Comparison of ENCODE assay signal across 31 mouse cellular contexts in genomic region chr4:68056813-68057578, GRCm38 (mm10).
DNase-seq lines count a peak whose midpoint lies in the region; ATAC-seq and TF ChIP-seq lines count a peak whose summit lies in the region.
"Had no signal": no experiment of that assay in that cellular context is flagged by ENCODE, and none has a peak within 500 bp of the region (broad histone marks: within the 10 kb centered on the region; RNA-seq: fewer than 3 reads in every experiment).

No protein-coding gene starts in this region.

- H3K27me3 ChIP-seq in lung, embryonic 14.5 days (ENCODE audit: insufficient read depth, low read length), result no peaks in the 10 kb centered on the region
- no peaks in the 10 kb centered on the region for H3K27me3 ChIP-seq in forebrain, embryonic 12.5 days
- H3K27me3 ChIP-seq in forebrain, embryonic 15.5 days, result no peaks in the 10 kb centered on the region
- H3K27me3 ChIP-seq: CH12.LX; embryonic facial prominence, embryonic 13.5 days; heart, embryonic 13.5 days had no signal

- DNase-seq in lung, embryonic 14.5 days, result peak; percentile 6
- no peak for DNase-seq in lung, postnatal 10 days
- no peak for DNase-seq in embryo, embryonic 10.5 days (ENCODE audit: low spot score)
- DNase-seq in left cerebral cortex, postnatal 10 days (ENCODE audit: extremely low spot score in 1 of 2, low spot score in 2 of 2), result no peak
- no peak for DNase-seq in natural killer cell, adult 2 months (ENCODE audit: low spot score in 2 of 2)
- DNase-seq: adrenal gland, adult 2 months; adrenal gland, postnatal 14 days; B cell, adult 2 months; cerebellum, adult 18-20 months; cerebellum, adult 9-10 months; cerebellum, postnatal 14 days; embryo, embryonic 11 days; gastrocnemius, adult 2 months; gastrocnemius, postnatal 14 days; heart, adult 18-20 months; heart, postnatal 14 days; heart, postnatal 4 days; kidney, adult 18-20 months had no signal

- H3K36me3 ChIP-seq in lung, embryonic 14.5 days (ENCODE audit: insufficient read depth), result no peaks in the 10 kb centered on the region
- no peaks in the 10 kb centered on the region for H3K36me3 ChIP-seq in forebrain, embryonic 12.5 days (replicated peaks)
- no peaks in the 10 kb centered on the region for H3K36me3 ChIP-seq in forebrain, embryonic 15.5 days
- H3K36me3 ChIP-seq: embryonic facial prominence, embryonic 10.5 days; embryonic facial prominence, embryonic 13.5 days; G1E; heart, embryonic 10.5 days; heart, embryonic 13.5 days had no signal

- intact Hi-C loops in left cerebral cortex, postnatal 10 days (cut with DNase I), result no loop called here

- WGBS in lung, embryonic 14.5 days, result 55% methylated on average over 4 of the region's 4 CpGs
- 33% methylated on average over 4 of the region's 4 CpGs for WGBS in forebrain, embryonic 12.5 days
- WGBS in forebrain, embryonic 15.5 days, result 24% methylated on average over 4 of the region's 4 CpGs

- ATAC-seq in lung, embryonic 14.5 days (ENCODE audit: insufficient read depth), result no peak
- ATAC-seq in forebrain, embryonic 12.5 days (ENCODE audit: low FRiP score), result peak; percentile 64
- ATAC-seq in forebrain, embryonic 15.5 days (replicated peaks), result peak; percentile 87
- ATAC-seq: hindbrain, postnatal 0 days; inflammation-experienced regulatory T-cells, adult 6 months; intestine, embryonic 16.5 days had no signal

- no peaks in the 10 kb centered on the region for H3K4me1 ChIP-seq in lung, embryonic 14.5 days (ENCODE audit: insufficient read depth)
- 0 out of 2 replicates have a peak, but pooled peaks cover 2% of the 10 kb centered on the region for H3K4me1 ChIP-seq in forebrain, embryonic 12.5 days
- H3K4me1 ChIP-seq in forebrain, embryonic 15.5 days, result no peaks in the 10 kb centered on the region
- H3K4me1 ChIP-seq: embryonic facial prominence, embryonic 10.5 days; embryonic facial prominence, embryonic 13.5 days; heart, embryonic 10.5 days; heart, embryonic 13.5 days had no signal

- no peaks in the 10 kb centered on the region for H3K9me3 ChIP-seq in lung, embryonic 14.5 days (ENCODE audit: low read depth, low read length)
- no peaks in the 10 kb centered on the region for H3K9me3 ChIP-seq in forebrain, embryonic 12.5 days
- H3K9me3 ChIP-seq in forebrain, embryonic 15.5 days, result no peaks in the 10 kb centered on the region
- H3K9me3 ChIP-seq: embryonic facial prominence, embryonic 10.5 days; embryonic facial prominence, embryonic 13.5 days; G1E; heart, embryonic 10.5 days; heart, embryonic 13.5 days had no signal

- no peak for TF ChIP-seq CTCF in lung, embryonic 14.5 days (IDR thresholded peaks at IDR 0.05; ENCODE audit: low read depth)

- no peak overlapping the region for H3K4me2 ChIP-seq in lung, embryonic 14.5 days
- H3K4me2 ChIP-seq in forebrain, embryonic 12.5 days, result no peak overlapping the region
- H3K4me2 ChIP-seq in forebrain, embryonic 15.5 days (replicated peaks), result no peak overlapping the region
- H3K4me2 ChIP-seq: embryonic facial prominence, embryonic 13.5 days; heart, embryonic 13.5 days; hindbrain, embryonic 14.5 days had no signal

- H3K27ac ChIP-seq in lung, embryonic 14.5 days (ENCODE audit: low read depth), result no peak overlapping the region
- no peak overlapping the region for H3K27ac ChIP-seq in forebrain, embryonic 12.5 days
- no peak overlapping the region for H3K27ac ChIP-seq in forebrain, embryonic 15.5 days (replicated peaks)
- H3K27ac ChIP-seq: embryonic facial prominence, embryonic 10.5 days; embryonic facial prominence, embryonic 13.5 days; gastrocnemius, adult 2 months; heart, embryonic 10.5 days; heart, embryonic 13.5 days; hindbrain, embryonic 14.5 days; hindbrain, postnatal 0 days had no signal

- no peak overlapping the region for H3K4me3 ChIP-seq in lung, embryonic 14.5 days (ENCODE audit: low read depth, low read length)
- no peak overlapping the region for H3K4me3 ChIP-seq in forebrain, embryonic 12.5 days (replicated peaks)
- no peak overlapping the region for H3K4me3 ChIP-seq in forebrain, embryonic 15.5 days
- H3K4me3 ChIP-seq: embryonic facial prominence, embryonic 10.5 days; embryonic facial prominence, embryonic 13.5 days; erythroblast, embryonic 14.5 days; gastrocnemius, adult 2 months; heart, embryonic 10.5 days; heart, embryonic 13.5 days had no signal

- H3K9ac ChIP-seq in lung, embryonic 14.5 days, result no peak overlapping the region
- H3K9ac ChIP-seq in forebrain, embryonic 12.5 days, result no peak overlapping the region
- H3K9ac ChIP-seq in forebrain, embryonic 15.5 days (replicated peaks), result no peak overlapping the region
- H3K9ac ChIP-seq: embryonic facial prominence, embryonic 13.5 days; heart, embryonic 13.5 days; hindbrain, embryonic 14.5 days had no signal
